Mouse (Mus musculus): ENCODE results near the gene Zfp619.
"Not testable (repeated sequence)": the region's sequence is repeated elsewhere in the genome, so short reads cannot be mapped to it uniquely, and the experiment has no call there.

The Zfp619 gene

DNA sequence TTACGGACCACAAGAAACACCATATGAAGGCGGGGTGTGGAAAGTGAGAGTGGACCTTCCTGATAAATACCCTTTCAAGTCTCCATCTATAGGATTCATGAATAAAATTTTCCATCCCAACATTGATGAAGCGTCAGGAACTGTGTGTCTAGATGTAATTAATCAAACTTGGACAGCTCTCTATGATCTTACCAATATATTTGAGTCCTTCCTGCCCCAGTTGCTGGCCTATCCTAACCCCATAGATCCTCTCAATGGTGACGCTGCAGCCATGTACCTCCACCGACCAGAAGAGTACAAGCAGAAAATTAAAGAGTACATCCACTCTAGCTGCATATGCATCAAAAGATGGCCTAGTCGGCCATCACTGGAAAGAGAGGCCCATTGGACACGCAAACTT is 71.5 kb downstream of the Zfp619 start:
- not testable (repeated sequence) for DNase-seq (ENCODE audit: low spot score)
